Mouse (Mus musculus) midbrain, embryonic 11.5 days (tissue): ENCODE measurements around the gene Taok1. TPM values are rescaled to one million over a fixed set of nuclear protein-coding genes. Genes with fewer than 3 reads are reported as not detected.
A peak's percentile ranks its signal among the peaks of the same experiment; 100 is the strongest.

Experiments used
- ATAC-seq: fragments of 200-750 bp; cut with Nextera tagmentation; 2 replicates; pipeline ENCODE4 v1.8.0; 2017; ENCODE audit warnings: moderate TSS enrichment, moderate library complexity; ENCODE audit not compliant: low FRiP score
- DNase-seq: peaks from one replicate; pipeline ENCODE4 v3.0.0; 2015; ENCODE audit warnings: low spot score; ENCODE audit errors: missing footprints
- H3K27ac ChIP-seq: fragments of 300-500 bp; sonication (generic); 2 replicates; pipeline ENCODE4 v1.5.1; 2014; ENCODE audit warnings: low read depth, low read length
- H3K27me3 ChIP-seq: fragments of 300-500 bp; sonication (generic); 2 replicates; pipeline ENCODE4 v1.6.1; 2014; ENCODE audit warnings: mild to moderate bottlenecking, low read length, moderate library complexity, mixed read lengths; ENCODE audit not compliant: control insufficient read depth, insufficient read depth
- H3K36me3 ChIP-seq: fragments of 300-500 bp; sonication (generic); 2 replicates; pipeline ENCODE4 v1.6.1; 2014; ENCODE audit warnings: mild to moderate bottlenecking, low read length, moderate library complexity, mixed read lengths; ENCODE audit not compliant: control insufficient read depth, insufficient read depth
- H3K4me1 ChIP-seq: fragments of 300-500 bp; sonication (generic); 2 replicates; pipeline ENCODE4 v1.6.1; 2014; ENCODE audit warnings: low read length; ENCODE audit not compliant: control insufficient read depth, insufficient read depth
- H3K4me2 ChIP-seq: fragments of 300-500 bp; sonication (generic); 2 replicates; pipeline ENCODE4 v1.6.1; 2014; ENCODE audit warnings: mild to moderate bottlenecking, moderate library complexity
- H3K4me3 ChIP-seq: fragments of 300-500 bp; sonication (generic); 2 replicates; pipeline ENCODE4 v1.5.1; 2014; ENCODE audit warnings: low read depth, low read length
- H3K9ac ChIP-seq: fragments of 300-500 bp; sonication (generic); 2 replicates; pipeline ENCODE4 v1.6.1; 2014; ENCODE audit warnings: low read length
- H3K9me3 ChIP-seq: fragments of 300-500 bp; sonication (generic); 2 replicates; pipeline ENCODE4 v1.6.1; 2016; ENCODE audit warnings: low read length; ENCODE audit not compliant: control insufficient read depth
- WGBS: fragments of 180-500 bp; shearing (Covaris S2); extraction: QIAGEN DNeasy Blood & Tissue Kit; methylation state at CpG from one replicate; pipeline ENCODE4 v1.1.7; 2014; 5-methylcytosine and 5-hydroxymethylcytosine counted together
- polyA plus RNA-seq: library from polyadenylated mRNA; unstranded; fragments of >200 nt; fragmentation: Nextera tagmentation; extraction: Ambion mirVana; gene quantifications from 2 replicates; pipeline ENCODE4 v1.2.1, GENCODE M21; 2014

The Taok1 gene
- polyA plus RNA-seq, 1 experiment from 2014 or later = 21.0 TPM

DNA sequence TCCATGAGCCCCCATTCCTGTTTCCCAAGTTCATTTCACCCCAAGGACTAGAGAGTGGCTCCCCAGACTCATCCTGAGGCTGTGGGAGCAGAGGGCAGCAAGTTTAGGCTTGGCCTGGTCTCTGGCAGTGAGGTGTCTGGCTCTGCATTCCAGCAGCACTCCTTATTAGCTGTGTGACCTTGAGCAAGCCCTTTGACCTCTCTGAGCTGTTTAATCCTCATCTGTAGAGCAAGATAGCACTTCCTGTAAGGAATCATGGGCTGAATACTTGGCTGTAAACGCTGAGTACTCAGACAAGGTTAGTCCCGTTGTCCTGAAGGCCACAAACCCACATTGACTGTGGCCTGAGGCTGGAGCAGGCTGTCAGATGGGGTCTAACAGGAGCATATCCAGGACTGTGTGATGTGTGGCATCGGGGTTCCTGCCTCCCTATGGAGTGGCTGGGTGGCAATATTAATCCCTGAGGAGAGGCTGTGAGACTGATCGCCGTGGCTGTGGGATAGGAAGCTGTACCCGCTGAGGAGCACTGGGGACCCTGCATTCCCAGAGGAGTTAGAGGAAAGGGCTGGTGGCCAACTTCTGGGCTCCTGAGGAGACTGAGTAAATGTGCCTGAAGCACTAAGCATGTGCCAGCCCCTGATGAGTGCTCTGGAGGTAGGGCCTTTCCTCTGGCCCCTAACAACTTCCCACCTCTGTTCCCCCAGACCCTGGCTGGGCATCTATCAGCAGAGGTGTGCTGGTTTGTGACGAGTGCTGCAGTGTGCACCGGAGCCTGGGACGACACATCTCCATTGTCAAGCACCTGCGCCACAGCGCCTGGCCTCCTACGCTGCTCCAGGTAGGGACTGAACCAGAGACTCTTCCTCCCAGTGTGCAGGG is 109.1 kb downstream of the Taok1 start:
- no peak overlapping the region; the same call in 1 of the 2 replicates for H3K9ac ChIP-seq
- no peak for DNase-seq
- ATAC-seq = no peak
- peak overlapping the region; percentile 40 for H3K27ac ChIP-seq
- no peak overlapping the region for H3K4me3 ChIP-seq
- H3K4me2 ChIP-seq = no peak overlapping the region
- H3K4me1 ChIP-seq = peaks cover 43% of the 10 kb centered on the region
- H3K27me3 ChIP-seq = no peaks in the 10 kb centered on the region
- no peaks in the 10 kb centered on the region for H3K9me3 ChIP-seq
- H3K36me3 ChIP-seq = peaks cover 7% of the 10 kb centered on the region; the same call in 1 of the 2 replicates
- WGBS = 64% methylated on average over 12 of the region's 12 CpGs

- H3K4me1 ChIP-seq = peaks cover 43% of the 10 kb centered on the region
- DNase-seq = no peak
- H3K4me2 ChIP-seq = no peak overlapping the region
- peak overlapping the region; percentile 40 for H3K27ac ChIP-seq
- no peak overlapping the region for H3K4me3 ChIP-seq
- peak overlapping the region; percentile 17; the same call in 1 of the 2 replicates for H3K9ac ChIP-seq
- WGBS = 19% methylated on average over 4 of the region's 4 CpGs
- H3K36me3 ChIP-seq = peaks cover 2% of the 10 kb centered on the region; the same call in 1 of the 2 replicates
- no peaks in the 10 kb centered on the region for H3K27me3 ChIP-seq
- no peak for ATAC-seq
- H3K9me3 ChIP-seq = no peaks in the 10 kb centered on the region
Observed at GRCm38 (mm10) chr11:77497851-77498250, 109.8 kb downstream of the Taok1 start.

DNA sequence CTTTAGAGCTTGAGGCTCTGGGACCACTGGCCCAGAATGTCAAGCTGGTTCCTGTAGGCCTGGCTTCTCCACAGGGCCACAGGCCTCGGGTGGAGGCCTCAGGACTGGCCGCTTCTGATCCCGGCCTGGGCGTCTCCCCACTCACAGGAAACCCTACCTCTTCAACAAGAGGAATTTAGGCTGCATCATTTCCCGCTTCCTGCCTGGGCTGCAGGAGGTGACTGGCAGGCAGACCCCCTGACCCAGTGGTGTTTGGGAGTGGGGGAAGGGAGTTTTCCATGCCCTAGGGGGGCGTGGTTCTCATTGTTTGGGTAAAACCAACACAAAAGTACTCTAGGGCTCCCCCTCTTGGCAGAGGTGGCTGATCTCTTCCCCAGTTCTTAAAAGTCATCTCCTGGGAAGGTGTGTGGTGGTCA is 110.3 kb downstream of the Taok1 start:
- Histone ChIP-seq H3K4me3 (no peak overlapping the region), H3K36me3 (no peaks in the 10 kb centered on the region), H3K9ac (no peak overlapping the region), H3K27ac (peak overlapping the region; percentile 3; the same call in 1 of the 2 replicates), H3K4me2 (no peak overlapping the region), H3K27me3 (no peaks in the 10 kb centered on the region), H3K9me3 (no peaks in the 10 kb centered on the region), H3K4me1 (peaks cover 48% of the 10 kb centered on the region)
- 18% methylated on average over 6 of the region's 6 CpGs for WGBS
- DNase-seq = peak; percentile 93
- ATAC-seq = no peak

GRCm38 (mm10) chr11:77495507-77495906 is 112.1 kb downstream of the Taok1 start:
- no peak for ATAC-seq
- Histone ChIP-seq H3K4me1 (peaks cover 55% of the 10 kb centered on the region), H3K9ac (no peak overlapping the region)

DNA sequence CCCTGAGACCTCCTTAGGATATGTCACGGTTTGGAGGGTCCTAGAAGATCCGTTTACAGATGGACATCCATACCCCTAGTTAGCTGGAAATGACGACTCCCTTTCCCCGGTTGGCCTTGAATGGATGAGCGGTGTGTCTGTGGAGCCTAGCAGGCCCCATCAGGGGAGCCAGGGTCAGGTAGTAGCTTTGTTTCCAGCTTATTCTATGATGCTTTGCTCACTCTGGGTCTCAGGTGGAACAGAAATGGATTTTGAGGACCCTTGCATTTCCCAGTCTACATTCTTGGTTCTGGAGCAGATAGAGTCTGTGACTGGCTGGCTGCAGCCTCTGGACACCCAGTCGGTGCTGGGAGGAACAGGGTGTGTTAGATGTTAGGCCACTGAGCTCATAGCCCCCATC is 112.8 kb downstream of the Taok1 start:
- Histone ChIP-seq H3K36me3 (no peaks in the 10 kb centered on the region), H3K27ac (no peak overlapping the region), H3K27me3 (no peaks in the 10 kb centered on the region), H3K9ac (peak overlapping the region; percentile 40; the same call in 1 of the 2 replicates), H3K4me1 (peaks cover 61% of the 10 kb centered on the region), H3K4me2 (peak overlapping the region; percentile 85), H3K4me3 (peak overlapping the region; percentile 96; the same call in 1 of the 2 replicates), H3K9me3 (no peaks in the 10 kb centered on the region)
- 73% methylated on average over 6 of the region's 6 CpGs for WGBS
- ATAC-seq (no peak), DNase-seq (no peak)

More at GRCm38 (mm10) chr11:77495507-77495906, 112.1 kb downstream of the Taok1 start:
- Histone ChIP-seq H3K36me3 (no peaks in the 10 kb centered on the region), H3K27ac (no peak overlapping the region), H3K9me3 (no peaks in the 10 kb centered on the region), H3K4me3 (no peak overlapping the region), H3K4me2 (no peak overlapping the region), H3K27me3 (no peaks in the 10 kb centered on the region)
- no peak for DNase-seq

- ATAC-seq = no peak
- Histone ChIP-seq H3K9ac (peak overlapping the region; percentile 94), H3K27ac (no peak overlapping the region), H3K4me1 (peaks cover 61% of the 10 kb centered on the region), H3K36me3 (no peaks in the 10 kb centered on the region), H3K4me3 (peak overlapping the region; percentile 96), H3K9me3 (no peaks in the 10 kb centered on the region), H3K27me3 (no peaks in the 10 kb centered on the region), H3K4me2 (peak overlapping the region; percentile 85)
- 36% methylated on average over 4 of the region's 4 CpGs for WGBS
- no peak for DNase-seq
Observed at GRCm38 (mm10) chr11:77494344-77494676, 113.3 kb downstream of the Taok1 start.

DNA sequence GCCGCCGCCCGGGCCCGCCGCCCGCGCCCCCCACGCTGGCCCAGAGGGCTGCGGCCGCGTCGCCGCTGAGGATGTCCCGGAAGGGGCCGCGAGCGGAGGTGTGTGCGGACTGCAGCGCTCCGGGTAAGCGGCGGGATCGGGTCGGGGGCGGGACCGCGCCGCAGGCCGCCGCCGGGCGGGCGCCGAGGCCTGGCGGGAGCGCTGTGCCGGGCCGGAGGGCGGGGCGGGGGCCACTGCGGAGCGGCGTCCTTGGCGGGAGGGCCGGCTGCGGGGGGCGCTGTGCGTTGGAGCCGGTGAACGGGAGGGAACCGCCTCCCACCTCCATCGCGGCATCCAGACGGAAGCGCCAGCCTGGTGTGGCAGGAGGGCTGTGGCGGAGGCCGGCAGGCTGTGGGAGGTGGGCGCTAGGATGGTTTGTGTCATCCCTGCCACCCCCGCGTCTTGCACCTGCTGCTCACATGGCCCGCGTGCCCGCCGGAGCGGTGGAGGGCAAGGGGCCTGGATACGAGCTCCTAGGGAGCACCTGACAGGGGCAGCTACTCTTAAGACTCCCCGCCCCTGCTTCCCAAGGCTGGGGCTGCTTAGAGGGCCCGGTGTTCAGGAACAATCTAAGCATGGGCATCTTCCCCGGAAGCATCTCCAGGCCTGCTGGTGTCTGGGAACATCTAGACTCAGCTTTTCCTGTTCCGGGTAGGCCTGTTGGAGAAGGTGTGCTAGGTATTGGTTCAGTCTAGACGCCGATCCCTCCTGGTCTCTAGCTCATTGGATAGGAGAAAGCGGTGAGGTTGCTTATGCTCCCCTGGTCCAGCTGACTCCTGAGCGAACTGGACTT is 113.9 kb downstream of the Taok1 start, which contains the start of gene Git1:
Git1 (plus strand) TSS at position 51 of the 832 bp plus-strand sequence.
- no peaks in the 10 kb centered on the region for H3K36me3 ChIP-seq
- peak within 1 kb of the TSS; percentile 85 for H3K4me2 ChIP-seq
- peaks cover 64% of the 10 kb centered on the region for H3K4me1 ChIP-seq
- 2% methylated on average over 47 of the region's 74 CpGs for WGBS
- peak within 1 kb of the TSS; percentile 77 for H3K27ac ChIP-seq
- H3K9me3 ChIP-seq = no peaks in the 10 kb centered on the region
- peak within 1 kb of the TSS; percentile 96 for H3K4me3 ChIP-seq
- peak; percentile 94 for DNase-seq
- peak within 1 kb of the TSS; percentile 94 for H3K9ac ChIP-seq
- no peaks in the 10 kb centered on the region for H3K27me3 ChIP-seq
- ATAC-seq = no peak

- H3K27me3 ChIP-seq = no peaks in the 10 kb centered on the region
- H3K4me2 ChIP-seq = peak overlapping the region; percentile 85
- DNase-seq (peak; percentile 97), ATAC-seq (peak; percentile 73)
- peak overlapping the region; percentile 96 for H3K4me3 ChIP-seq
- H3K36me3 ChIP-seq = no peaks in the 10 kb centered on the region
- 0% methylated on average over 24 of the region's 32 CpGs for WGBS
- no peaks in the 10 kb centered on the region for H3K9me3 ChIP-seq
- peak overlapping the region; percentile 35 for H3K27ac ChIP-seq
- H3K9ac ChIP-seq = peak overlapping the region; percentile 94
- H3K4me1 ChIP-seq = peaks cover 65% of the 10 kb centered on the region
Observed at GRCm38 (mm10) chr11:77492911-77493332, 114.7 kb downstream of the Taok1 start.
